Mouse (Mus musculus): Measurements from ENCODE around the gene Trpm2. TPM values are rescaled to one million over a fixed set of nuclear protein-coding genes. Genes with fewer than 3 reads are reported as not detected.
"Not testable (repeated sequence)": the region's sequence is repeated elsewhere in the genome, so short reads cannot be mapped to it uniquely, and the experiment has no call there.

Gene Trpm2
- 19.2 and 53.7 TPM in 2 replicates for polyA plus RNA-seq (2011; ENCODE audit: insufficient read depth, insufficient read length, low replicate concordance, missing spikeins)

GRCm38 (mm10) chr10:77970481-77970880 is at the start of gene Trpm2:
Gene Trpm2, minus strand, starts transcription at chr10:77970563.
- 6% methylated on average over 6 of the region's 6 CpGs for WGBS
- H3K27ac ChIP-seq (ENCODE audit: control insufficient read depth, insufficient read depth, low read depth, low read length, poor library complexity) = peak within 1 kb of the TSS; percentile 84
- H3K4me1 ChIP-seq (ENCODE audit: control insufficient read depth, insufficient read depth, low read length) = peaks cover 6% of the 10 kb centered on the region
- no peak for TF ChIP-seq CTCF (IDR thresholded peaks at IDR 0.05; ENCODE audit: control insufficient read depth, insufficient read depth, low read length)
- TF ChIP-seq POLR2A (IDR thresholded peaks at IDR 0.05; ENCODE audit: borderline replicate concordance, control insufficient read depth, low read depth, low read length) = no peak
- peak within 1 kb of the TSS; percentile 67 for H3K4me3 ChIP-seq (replicated peaks; ENCODE audit: control insufficient read depth, low read depth, low read length)

- not testable (repeated sequence) for H3K4me1 ChIP-seq (ENCODE audit: control insufficient read depth, insufficient read depth, low read length); H3K27ac ChIP-seq (ENCODE audit: control insufficient read depth, insufficient read depth, low read depth, low read length, poor library complexity); H3K4me3 ChIP-seq (replicated peaks; ENCODE audit: control insufficient read depth, low read depth, low read length)
- WGBS = 88% methylated on average over 7 of the region's 11 CpGs
Measured at GRCm38 (mm10) chr10:78019984-78020383, 49.6 kb upstream of the Trpm2 start.

DNA sequence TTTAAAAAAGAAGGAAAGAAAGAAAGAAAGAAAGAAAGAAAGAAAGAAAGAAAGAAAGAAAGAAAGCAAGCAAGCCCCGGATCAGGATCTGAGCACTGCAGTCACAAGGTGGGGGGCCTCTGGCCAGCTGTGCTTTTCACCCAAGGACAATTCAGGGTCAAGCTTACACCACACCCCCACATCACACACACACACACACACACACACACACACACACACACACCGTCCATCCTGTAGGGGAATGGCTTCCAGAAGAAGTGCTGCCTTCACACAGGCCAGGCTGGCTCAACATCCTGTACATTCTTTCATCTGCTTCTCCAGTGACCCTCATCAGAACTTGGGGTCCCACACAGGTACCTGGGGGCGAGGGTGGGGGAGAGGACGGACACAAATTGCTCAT is 48.9 kb upstream of the Trpm2 start:
- Histone ChIP-seq H3K27ac (ENCODE audit: control insufficient read depth, insufficient read depth, low read depth, low read length, poor library complexity) (no peak overlapping the region), H3K4me3 (replicated peaks; ENCODE audit: control insufficient read depth, low read depth, low read length) (no peak overlapping the region), H3K4me1 (ENCODE audit: control insufficient read depth, insufficient read depth, low read length) (peaks cover 2% of the 10 kb centered on the region)
- no peak for TF ChIP-seq CTCF (IDR thresholded peaks at IDR 0.05; ENCODE audit: control insufficient read depth, insufficient read depth, low read length)
- 72% methylated on average over 4 of the region's 4 CpGs for WGBS

GRCm38 (mm10) chr10:78018797-78019203 is 48.4 kb upstream of the Trpm2 start:
- peak; percentile 98 for TF ChIP-seq CTCF (IDR thresholded peaks at IDR 0.05; ENCODE audit: control insufficient read depth, insufficient read depth, low read length)
- TF ChIP-seq POLR2A (IDR thresholded peaks at IDR 0.05; ENCODE audit: borderline replicate concordance, control insufficient read depth, low read depth, low read length) = peak; percentile 29; the same call in 1 of the 2 replicates
- H3K4me1 ChIP-seq (ENCODE audit: control insufficient read depth, insufficient read depth, low read length) = peaks cover 2% of the 10 kb centered on the region
- WGBS = 18% methylated on average over 19 of the region's 19 CpGs
- no peak overlapping the region for H3K4me3 ChIP-seq (replicated peaks; ENCODE audit: control insufficient read depth, low read depth, low read length)
- no peak overlapping the region for H3K27ac ChIP-seq (ENCODE audit: control insufficient read depth, insufficient read depth, low read depth, low read length, poor library complexity)

DNA sequence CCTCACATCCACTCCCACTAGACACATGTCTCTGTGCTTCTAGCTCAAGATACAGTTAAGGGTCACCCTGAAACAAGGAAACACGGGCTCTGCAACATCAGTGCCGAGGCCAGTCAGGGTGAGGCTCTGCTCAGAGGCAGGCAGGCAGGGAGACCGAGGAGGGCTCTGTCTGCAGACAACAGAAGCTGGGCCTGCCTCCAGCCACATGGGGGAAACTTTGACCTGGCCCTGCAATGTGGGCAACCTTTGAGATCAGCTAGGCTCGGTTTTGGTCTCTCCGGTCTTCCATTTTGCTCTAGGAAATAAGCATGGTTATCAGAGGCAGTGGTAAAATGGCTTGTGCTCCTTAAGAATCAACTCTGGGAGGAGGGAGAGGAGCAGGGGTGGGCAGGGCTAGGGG is 46.0 kb upstream of the Trpm2 start:
- WGBS = 49% methylated on average over 5 of the region's 5 CpGs
- no peak overlapping the region for H3K27ac ChIP-seq (ENCODE audit: control insufficient read depth, insufficient read depth, low read depth, low read length, poor library complexity)
- H3K4me3 ChIP-seq (replicated peaks; ENCODE audit: control insufficient read depth, low read depth, low read length) = no peak overlapping the region
- peaks cover 2% of the 10 kb centered on the region for H3K4me1 ChIP-seq (ENCODE audit: control insufficient read depth, insufficient read depth, low read length)
- TF ChIP-seq CTCF (IDR thresholded peaks at IDR 0.05; ENCODE audit: control insufficient read depth, insufficient read depth, low read length) (no peak), POLR2A (IDR thresholded peaks at IDR 0.05; ENCODE audit: borderline replicate concordance, control insufficient read depth, low read depth, low read length) (no peak)

DNA sequence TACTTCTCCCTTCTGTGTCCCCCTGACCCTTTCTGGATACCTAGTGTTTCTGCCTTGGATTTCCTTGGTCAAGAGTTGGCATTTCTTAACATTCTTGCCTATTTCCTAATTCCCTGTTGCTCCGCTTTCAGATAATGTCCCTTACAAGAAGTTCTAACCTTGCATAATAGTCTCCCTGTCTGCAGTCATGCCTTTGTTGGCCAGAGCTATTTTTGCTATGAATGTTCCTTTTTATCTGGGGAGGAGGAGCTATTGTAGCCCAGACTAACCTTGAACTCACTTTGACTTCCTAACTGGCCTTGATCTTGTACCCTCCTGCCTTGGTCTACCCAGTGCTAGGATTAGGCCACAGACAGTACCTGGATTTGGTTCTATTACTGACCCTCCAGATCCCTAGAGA is 45.1 kb upstream of the Trpm2 start:
- Histone ChIP-seq H3K27ac (ENCODE audit: control insufficient read depth, insufficient read depth, low read depth, low read length, poor library complexity) (no peak overlapping the region), H3K4me1 (ENCODE audit: control insufficient read depth, insufficient read depth, low read length) (peaks cover 2% of the 10 kb centered on the region), H3K4me3 (replicated peaks; ENCODE audit: control insufficient read depth, low read depth, low read length) (no peak overlapping the region)
- WGBS = 32% methylated on average over 1 of the region's 1 CpGs
- TF ChIP-seq POLR2A (IDR thresholded peaks at IDR 0.05; ENCODE audit: borderline replicate concordance, control insufficient read depth, low read depth, low read length) = no peak
- no peak for TF ChIP-seq CTCF (IDR thresholded peaks at IDR 0.05; ENCODE audit: control insufficient read depth, insufficient read depth, low read length)

- WGBS = 82% methylated on average over 18 of the region's 18 CpGs
- Histone ChIP-seq H3K27ac (ENCODE audit: control insufficient read depth, insufficient read depth, low read depth, low read length, poor library complexity) (no peak overlapping the region), H3K4me1 (ENCODE audit: control insufficient read depth, insufficient read depth, low read length) (peaks cover 2% of the 10 kb centered on the region), H3K4me3 (replicated peaks; ENCODE audit: control insufficient read depth, low read depth, low read length) (no peak overlapping the region)
- TF ChIP-seq POLR2A (IDR thresholded peaks at IDR 0.05; ENCODE audit: borderline replicate concordance, control insufficient read depth, low read depth, low read length) = no peak
- no peak for TF ChIP-seq CTCF (IDR thresholded peaks at IDR 0.05; ENCODE audit: control insufficient read depth, insufficient read depth, low read length)
Measured at GRCm38 (mm10) chr10:78012661-78013495, 42.5 kb upstream of the Trpm2 start.

DNA sequence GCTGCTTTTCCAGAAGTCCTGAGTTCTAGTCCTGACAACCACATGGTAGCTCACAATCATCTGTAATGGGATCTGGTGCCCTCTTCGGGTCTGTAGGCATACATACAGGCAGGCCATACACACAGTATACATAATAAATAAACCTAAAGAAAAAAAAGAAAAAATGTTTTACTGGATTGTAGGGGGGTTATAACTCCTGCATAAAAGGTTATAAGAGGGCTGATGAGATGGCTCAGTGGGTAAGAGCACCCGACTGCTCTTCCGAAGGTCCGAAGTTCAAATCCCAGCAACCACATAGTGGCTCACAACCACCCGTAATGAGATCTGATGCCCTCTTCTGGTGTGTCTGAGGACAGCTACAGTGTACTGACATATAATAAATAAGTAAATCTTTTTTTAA is 40.8 kb upstream of the Trpm2 start:
- 86% methylated on average over 5 of the region's 5 CpGs for WGBS
- H3K27ac ChIP-seq (ENCODE audit: control insufficient read depth, insufficient read depth, low read depth, low read length, poor library complexity); H3K4me3 ChIP-seq (replicated peaks; ENCODE audit: control insufficient read depth, low read depth, low read length); H3K4me1 ChIP-seq (ENCODE audit: control insufficient read depth, insufficient read depth, low read length): not testable (repeated sequence)

DNA sequence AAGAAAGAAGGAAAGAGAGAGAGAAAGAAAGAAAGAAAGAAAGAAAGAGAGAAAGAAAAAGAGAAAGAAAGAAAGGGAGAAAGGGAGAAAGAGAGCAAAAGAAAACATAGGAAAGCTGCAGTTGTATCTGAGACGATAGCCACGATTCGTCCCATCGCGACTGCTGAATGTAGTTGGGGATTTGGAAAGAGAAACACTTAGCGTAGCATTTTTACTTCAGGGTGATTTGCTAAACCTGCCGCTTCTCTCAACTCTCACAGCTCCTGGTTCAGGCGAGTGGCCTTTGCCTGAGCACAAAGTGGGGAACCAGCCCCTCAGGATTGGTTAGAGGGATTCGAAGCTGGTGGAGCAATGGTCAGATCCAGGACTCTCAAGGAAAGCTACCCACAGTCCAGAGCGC is 40.0 kb upstream of the Trpm2 start:
- TF ChIP-seq CTCF (IDR thresholded peaks at IDR 0.05; ENCODE audit: control insufficient read depth, insufficient read depth, low read length) (no peak), POLR2A (IDR thresholded peaks at IDR 0.05; ENCODE audit: borderline replicate concordance, control insufficient read depth, low read depth, low read length) (no peak)

More for the DNA sequence above, 40.0 kb upstream of the Trpm2 start:
- 7% methylated on average over 10 of the region's 10 CpGs for WGBS
- Histone ChIP-seq H3K4me1 (ENCODE audit: control insufficient read depth, insufficient read depth, low read length) (no peaks in the 10 kb centered on the region), H3K27ac (ENCODE audit: control insufficient read depth, insufficient read depth, low read depth, low read length, poor library complexity) (no peak overlapping the region), H3K4me3 (replicated peaks; ENCODE audit: control insufficient read depth, low read depth, low read length) (no peak overlapping the region)
